In the genomic region with DNA sequence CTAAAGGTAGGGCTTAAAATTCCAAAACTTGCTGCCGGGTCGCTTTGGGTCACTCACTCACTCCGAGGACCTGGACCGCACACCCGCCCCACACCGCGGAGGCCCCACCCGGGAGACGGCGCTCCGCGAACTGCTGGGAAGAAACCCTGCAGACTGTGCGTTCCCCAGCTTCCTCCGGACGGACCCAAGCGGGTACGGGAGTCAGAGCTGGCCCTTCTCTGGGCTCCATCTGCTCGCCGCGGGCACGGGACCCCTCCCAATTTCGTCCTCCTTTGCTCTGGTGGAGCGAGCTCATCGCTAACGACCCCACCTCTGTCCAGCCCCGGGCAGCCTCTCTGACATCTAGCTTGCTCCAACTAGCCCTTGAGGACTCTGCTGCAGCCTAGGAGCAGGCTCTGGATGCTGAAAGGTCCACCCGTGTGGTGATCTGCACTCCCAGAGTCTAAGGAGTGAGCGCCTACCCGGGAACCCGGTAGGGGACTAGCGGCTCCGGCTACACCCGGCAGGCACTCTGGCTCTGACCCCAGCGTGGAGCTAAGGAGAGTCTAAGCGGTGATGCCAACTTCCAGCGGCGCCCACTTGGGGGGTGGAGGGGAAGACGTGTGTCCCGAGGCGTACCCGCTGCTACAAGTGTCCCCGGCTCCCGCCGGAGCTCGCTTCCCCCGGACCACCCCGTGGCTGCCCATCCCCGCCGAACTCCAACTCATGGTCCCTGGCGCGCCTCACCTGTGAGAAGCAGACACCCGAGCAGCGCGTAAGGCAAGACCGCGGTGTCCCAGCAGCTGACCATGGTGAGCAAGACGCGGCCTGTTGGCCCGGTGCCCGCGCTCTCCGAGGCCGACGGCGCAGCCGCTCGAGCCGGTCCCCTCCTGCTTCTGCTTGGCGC, we compare ENCODE assay signal across 9 mouse cellular contexts. TPM values are rescaled to one million over a fixed set of nuclear protein-coding genes. Genes with fewer than 3 reads are reported as not detected.
DNase-seq lines count a peak whose midpoint lies in the region; ATAC-seq lines count a peak whose summit lies in the region.
"Had no signal": no experiment of that assay in that cellular context is flagged by ENCODE, and none has a peak within 500 bp of the region (broad histone marks: within the 10 kb centered on the region; RNA-seq: fewer than 3 reads in every experiment).

No protein-coding gene starts in this region.

- 1% methylated on average over 68 of the region's 69 CpGs for WGBS in kidney, embryonic 14.5 days

- H3K4me3 ChIP-seq in kidney, embryonic 14.5 days (ENCODE audit: low read length), result peak overlapping the region; percentile 43

- peak overlapping the region; percentile 55 for H3K9ac ChIP-seq in kidney, embryonic 14.5 days (ENCODE audit: low read depth, low read length)

- peak; percentile 64 for ATAC-seq in kidney, embryonic 14.5 days (ENCODE audit: low FRiP score, low TSS enrichment)

- intact Hi-C loops in gastrocnemius, postnatal 36 days (cut with DNase I), result no loop called here

- no peaks in the 10 kb centered on the region for H3K9me3 ChIP-seq in kidney, embryonic 14.5 days (ENCODE audit: control insufficient read depth, low read length)

- H3K4me1 ChIP-seq in kidney, embryonic 14.5 days (ENCODE audit: control insufficient read depth, insufficient read depth, low read length), result peaks cover 3% of the 10 kb centered on the region; the same call in 1 of the 2 replicates

- DNase-seq in cerebellum, postnatal 4 days (ENCODE audit: low spot score in 2 of 2), result peak; percentile 26 to 50
- no peak for DNase-seq in cerebellum, adult 9-10 months
- peak; percentile 86 for DNase-seq in adrenal gland, postnatal 36 days
- DNase-seq in gastrocnemius, postnatal 36 days, result peak; percentile 51
- DNase-seq in lung, postnatal 25 days (ENCODE audit: low spot score), result peak; percentile 49
- DNase-seq in retina, postnatal 1 day, result peak; percentile 73
- no peak for DNase-seq in c-Kit-positive CD71-positive TER-119-positive erythroid progenitor cells, embryonic 14.5 days (ENCODE audit: low spot score)

- 0 out of 2 replicates have a peak overlapping the region, but pooled peaks have one; percentile 24 for H3K27ac ChIP-seq in kidney, embryonic 14.5 days (ENCODE audit: low read depth, low read length)

- H3K36me3 ChIP-seq in kidney, embryonic 14.5 days (ENCODE audit: control insufficient read depth, insufficient read depth, low read length), result no peaks in the 10 kb centered on the region

- peak overlapping the region; percentile 61 for H3K4me2 ChIP-seq in kidney, embryonic 14.5 days (replicated peaks; ENCODE audit: low read depth, low read length)

- H3K27me3 ChIP-seq in kidney, embryonic 14.5 days (ENCODE audit: control insufficient read depth, insufficient read depth, low read length), result peaks cover 91% of the 10 kb centered on the region
- H3K27me3 ChIP-seq: CH12.LX had no signal

RNA-seq across cellular contexts. Expression of gene Flt1, which starts 0.6 kb away (rescaled TPM):
- total RNA-seq in adrenal gland, postnatal 36 days (2021), result 10 to 100 TPM; 42.8 to 92.8 TPM
- total RNA-seq in gastrocnemius, postnatal 36 days (2021), result 10 to 100 TPM; 26.3 to 28.2 TPM
- 12.5 and 20.0 TPM in 2 replicates for polyA plus RNA-seq in kidney, embryonic 14.5 days (2014; fragmentation: Nextera tagmentation; extraction: Ambion mirVana)

Comparison
In these comparisons a context has a peak if more than half of its experiments do, and no peak if none do; other contexts are left out.
1. DNase-seq: peak in cerebellum, postnatal 4 days (2 of 2), adrenal gland, postnatal 36 days (2 of 2), gastrocnemius, postnatal 36 days (2 of 2), lung, postnatal 25 days (single experiment) and retina, postnatal 1 day (single experiment); none in cerebellum, adult 9-10 months (single experiment) and c-Kit-positive CD71-positive TER-119-positive erythroid progenitor cells, embryonic 14.5 days (single experiment).